Mouse (Mus musculus) left cerebral cortex, adult 18-20 months (tissue): Measurements from ENCODE around the gene Fam166a. TPM values are rescaled to one million over a fixed set of nuclear protein-coding genes. Genes with fewer than 3 reads are reported as not detected.

Experiments
- DNase-seq, 2 experiments: peaks; one replicate each; pipeline ENCODE4 v3.0.0; 2021 to 2022; ENCODE audit warnings: low spot score in 2 of 2, mixed read lengths in 1 of 2
- total RNA-seq, 2 experiments: library from RNA; stranded (reverse); gene quantifications; 2 replicates each; pipeline ENCODE4 v1.2.3; 2021

The Fam166a gene
- total RNA-seq, 2 experiments from 2014 or later: not detected

DNA sequence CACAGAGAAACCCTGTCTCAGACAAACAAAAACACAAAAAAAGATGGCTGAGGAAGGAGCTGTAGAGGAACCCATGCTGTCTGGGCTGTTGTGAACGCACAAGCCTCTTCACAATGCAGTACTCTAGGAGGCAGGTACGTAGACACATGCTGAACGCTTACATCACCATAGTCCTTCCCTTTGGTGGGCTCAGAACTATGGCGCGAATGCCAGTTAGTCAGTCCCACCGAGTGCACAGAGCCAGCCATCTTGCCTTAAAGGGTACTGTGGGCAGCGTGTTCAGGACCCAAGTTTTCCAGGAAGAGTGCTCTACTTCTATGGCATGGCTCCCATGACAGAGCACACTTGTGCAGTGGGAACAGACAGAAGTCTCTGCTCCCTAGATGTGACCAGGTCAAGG, 34.0 kb upstream of the Fam166a start:
- no peak for DNase-seq

DNA sequence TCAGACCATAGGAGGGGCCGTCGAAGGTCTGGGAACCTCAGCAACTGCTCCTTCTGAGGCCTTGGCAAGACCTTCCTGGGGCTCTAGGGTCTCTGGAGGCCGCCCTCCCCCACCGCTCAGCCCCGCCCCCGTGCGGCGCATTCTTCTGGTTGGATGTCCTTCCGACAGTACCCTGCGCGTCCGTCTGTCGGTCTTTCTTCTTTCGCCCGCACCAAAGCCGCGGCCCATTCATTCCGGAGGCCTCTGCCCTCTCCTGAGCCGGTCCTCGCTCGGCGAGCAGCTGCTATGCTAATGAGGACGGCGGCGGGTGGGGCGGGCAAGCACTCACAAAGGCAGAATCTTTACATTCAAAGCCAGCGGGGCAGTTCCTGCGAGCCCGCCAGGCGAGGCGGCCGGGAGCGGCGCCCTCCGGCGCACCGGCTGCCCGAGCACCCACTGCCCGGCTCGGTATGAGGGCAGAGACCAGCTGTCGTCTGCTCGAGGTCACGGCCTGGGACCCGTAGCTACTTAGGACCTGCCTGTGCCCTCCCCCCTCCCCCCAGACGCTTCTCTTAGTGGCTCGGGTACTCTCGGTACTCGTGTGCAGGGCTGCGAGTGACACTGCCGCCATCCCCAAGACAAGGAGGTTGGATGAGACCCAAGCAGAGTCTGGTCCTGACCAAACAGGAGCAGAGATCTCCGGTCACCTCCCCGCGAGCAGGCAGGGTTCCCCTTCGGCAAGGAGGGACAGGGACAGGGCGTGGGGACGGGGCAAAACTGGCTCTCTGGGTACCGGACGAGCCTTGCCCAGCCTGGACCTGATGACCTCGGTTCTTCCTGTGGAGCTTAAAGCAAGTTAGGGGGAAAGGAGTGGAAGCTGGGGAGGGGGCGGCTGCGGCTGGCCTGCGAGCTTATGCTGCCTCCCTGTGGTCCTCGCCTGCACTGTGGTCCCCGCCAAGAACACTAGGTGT, 32.6 kb upstream of the Fam166a start:
- peak in 1 of 2 experiments; percentile 31 for DNase-seq

DNA sequence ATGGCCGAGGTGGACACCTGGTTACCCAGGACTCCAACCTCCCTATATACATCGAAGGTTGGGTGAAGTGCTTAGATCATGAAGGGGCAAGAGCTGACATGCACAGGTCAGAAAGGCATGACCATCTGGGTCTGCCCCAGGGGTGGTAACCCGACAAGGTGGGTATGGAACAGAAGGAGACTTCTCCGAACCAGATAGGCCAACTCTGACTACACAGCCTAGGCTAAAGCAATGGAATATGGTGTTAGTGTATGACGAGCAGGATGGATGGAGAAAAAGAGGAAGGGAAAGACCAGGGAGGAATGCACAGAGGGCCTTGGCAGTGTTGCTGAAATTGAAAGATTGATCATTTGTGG, 32.0 kb upstream of the Fam166a start:
- no peak for DNase-seq

DNA sequence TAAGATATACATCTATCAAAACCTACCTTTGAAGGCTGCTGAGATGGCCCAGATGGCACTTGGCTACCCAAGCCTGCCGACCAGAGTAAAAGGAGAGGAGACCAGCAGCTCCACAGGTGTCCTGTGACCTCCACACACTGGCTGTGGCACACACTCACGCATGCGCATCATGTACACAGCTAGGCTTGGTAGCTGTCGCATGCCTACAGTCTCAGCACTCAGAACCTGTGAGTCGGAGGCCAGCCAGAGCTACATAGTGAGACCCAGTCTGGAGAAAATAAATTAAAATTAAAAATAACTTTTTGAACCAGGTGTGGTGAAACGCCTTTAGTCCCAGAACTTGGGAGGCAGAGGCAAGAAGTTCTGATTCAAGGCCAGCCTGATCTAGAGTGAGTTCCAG, 30.7 kb upstream of the Fam166a start:
- DNase-seq: no peak

DNA sequence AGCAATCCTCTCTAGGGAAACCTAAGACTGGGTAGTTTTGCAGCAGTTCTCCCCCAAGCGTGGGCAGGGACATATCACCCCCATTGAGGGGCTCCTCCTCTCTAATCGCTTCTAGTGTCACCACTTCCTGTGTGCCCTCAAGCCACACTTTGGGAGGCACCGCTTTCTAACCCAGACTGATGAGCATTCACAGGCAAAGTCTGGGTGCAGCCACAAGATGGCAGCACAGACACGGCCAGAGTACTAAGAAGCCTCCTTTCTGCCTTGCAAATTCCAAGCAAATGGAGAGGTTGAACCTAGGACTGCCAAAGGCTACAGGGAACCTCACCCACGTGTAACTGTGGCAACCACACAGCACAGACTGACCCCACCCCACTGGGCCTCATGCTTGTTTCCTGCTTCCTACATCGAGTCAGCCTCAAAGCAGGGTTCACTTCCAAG, 25.2 kb upstream of the Fam166a start:
- peak; percentile 76 to 77 for DNase-seq

DNA sequence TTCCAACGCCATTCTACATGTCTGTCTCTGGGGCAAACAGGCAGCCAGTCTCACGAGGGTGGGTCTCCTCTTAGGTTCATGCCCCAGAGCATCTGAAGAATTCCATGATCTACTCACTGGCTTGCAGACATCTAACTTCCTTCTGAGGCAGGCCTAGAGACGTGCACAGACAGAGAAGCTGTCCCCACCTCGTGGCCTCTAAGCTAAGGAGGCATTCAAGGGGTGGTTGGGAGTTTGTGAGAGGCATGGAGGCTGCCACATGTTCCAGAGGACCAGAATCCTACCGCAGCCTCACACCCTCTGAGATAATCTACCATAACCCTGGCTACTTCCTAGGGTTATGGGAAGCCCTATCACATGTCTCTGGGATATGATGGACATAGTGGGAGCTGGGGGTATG, 24.5 kb upstream of the Fam166a start:
- no peak for DNase-seq

DNA sequence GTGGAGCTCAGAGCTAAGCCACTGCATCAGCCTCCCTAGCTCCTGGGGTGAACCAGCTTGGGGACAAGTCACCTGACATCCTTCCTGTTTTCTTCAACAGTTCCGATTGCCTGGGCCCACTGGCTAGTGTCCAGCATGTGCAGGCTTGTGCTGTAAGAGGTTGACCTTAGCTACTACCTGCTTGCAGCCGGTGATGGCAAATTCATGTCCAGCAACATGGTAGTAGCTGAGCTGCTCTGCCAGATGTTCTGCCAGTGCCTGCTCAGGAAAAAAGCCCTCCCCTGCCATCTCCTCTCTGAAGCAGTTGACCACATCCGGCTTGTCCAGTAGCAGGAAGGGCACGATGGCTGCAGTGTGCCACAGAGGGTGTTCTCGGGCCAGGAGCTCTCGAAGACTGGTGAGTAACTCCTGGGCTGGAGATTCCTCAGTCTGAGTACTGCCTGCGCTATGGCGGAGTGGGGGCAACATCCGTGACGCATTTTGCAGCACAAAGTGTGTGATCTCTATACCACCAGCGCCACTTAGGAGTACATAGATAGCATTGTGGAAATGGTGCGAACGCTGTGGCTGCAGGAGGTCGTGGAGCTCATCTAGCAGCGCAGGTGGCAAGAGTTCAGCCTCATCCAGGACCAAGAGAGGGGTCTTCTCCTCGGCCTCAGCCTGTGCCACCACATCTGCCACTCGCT, 23.9 kb upstream of the Fam166a start:
- no peak for DNase-seq

DNA sequence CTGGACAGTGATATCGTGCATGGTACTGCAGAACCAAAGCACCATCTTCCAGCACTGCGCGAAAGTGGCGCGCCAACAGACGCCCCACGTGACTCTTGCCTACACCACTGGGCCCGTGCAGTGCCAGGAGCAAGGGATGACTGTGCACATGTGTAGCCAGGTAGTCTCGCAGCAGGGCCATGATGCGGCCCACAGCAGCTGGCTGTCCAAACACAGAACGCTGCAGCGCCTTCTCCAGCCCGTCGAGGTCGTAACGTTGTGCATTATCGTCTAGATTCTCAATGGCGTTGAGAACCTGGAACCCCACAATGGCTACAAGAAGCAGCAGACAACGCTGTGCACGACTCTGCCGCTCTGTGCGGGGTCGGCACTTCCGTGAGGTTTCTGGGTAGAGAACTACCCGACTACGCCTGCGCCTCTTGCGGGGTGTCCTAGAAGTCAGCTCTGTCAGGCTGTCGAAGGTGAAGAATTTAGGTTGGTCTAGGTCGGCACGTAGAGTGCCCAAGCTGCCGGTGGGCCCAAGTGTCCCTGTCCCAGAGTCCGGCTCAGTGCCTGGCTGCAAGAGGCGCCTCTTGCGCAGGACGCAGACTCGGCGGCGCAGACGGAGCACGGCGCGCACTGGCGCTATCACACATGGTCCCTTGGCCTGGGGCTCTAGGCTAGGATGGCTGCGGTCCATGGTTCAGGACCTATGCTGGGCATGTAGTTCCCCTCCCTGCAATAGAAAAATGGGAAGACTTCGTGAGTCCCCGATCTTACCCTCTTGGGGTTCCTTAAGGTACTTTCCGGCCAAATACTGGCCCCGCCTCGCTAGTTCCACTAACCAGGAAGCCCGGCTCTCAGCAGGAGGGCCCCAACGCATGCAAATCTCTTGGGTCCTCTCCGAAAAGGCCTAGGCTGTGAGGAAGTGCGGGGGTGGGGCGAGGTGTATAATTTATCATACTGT, 23.1 kb upstream of the Fam166a start:
- no peak for DNase-seq

DNA sequence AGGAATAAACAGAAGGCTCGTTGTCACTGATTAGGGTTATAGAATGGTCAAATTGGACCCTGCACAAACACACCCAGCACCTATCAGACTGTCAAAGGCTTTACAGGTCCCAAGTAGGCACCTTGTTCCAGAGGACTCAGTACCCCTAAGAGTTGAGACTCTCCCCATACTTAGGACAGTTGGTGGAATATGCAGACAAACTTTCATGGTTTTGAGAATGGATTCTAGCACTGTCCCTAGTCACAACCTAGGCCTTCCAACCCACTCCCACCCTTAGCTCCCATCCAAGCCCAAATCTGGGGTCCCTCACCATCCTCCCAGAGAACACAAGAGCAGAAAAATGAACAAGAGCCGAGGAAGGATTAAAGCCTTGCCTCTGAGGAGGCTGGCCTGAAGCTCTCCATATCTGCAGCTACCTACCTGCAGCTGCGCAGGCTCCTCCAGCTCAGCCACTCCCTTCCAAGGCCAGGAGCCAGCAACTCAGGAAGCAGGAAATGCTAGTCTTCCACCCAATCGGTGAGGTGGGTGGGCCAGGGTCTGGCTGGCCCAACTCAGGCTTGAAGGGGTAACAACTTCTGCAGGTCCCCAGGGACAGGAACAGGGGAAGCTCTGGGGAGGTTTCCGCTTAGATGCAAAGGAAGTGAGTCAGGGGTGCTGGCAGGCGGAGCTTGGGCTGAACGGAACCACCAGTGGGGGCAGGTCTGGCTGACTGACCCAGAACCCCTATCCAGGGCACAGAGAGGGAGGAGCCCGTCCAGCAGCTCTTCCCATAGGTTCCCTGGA, 22.2 kb upstream of the Fam166a start, which contains the start of gene Tor4a:
TSS of gene Tor4a (minus strand) at position 715 of the 783 bp plus-strand sequence.
- no peak for DNase-seq

DNA sequence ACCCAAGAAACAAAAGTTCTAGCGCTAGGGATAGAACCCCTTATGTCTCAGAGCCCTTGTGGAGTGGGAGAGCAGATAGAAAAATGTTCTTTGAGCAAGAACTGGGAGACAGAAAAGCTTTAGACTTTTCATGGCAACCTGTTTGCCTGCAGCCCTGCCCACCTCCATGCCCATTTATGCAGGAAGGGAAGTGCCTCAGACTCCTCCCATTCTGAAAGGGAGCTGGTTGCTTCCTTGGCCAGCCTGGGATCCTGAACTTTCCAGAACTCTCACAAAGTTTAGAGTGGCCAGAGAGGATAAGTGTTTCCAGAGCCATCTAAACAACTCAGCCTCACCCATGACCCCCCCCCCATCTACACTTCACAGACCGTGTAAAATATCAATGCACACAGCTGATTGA, 21.4 kb upstream of the Fam166a start:
- no peak for DNase-seq

DNA sequence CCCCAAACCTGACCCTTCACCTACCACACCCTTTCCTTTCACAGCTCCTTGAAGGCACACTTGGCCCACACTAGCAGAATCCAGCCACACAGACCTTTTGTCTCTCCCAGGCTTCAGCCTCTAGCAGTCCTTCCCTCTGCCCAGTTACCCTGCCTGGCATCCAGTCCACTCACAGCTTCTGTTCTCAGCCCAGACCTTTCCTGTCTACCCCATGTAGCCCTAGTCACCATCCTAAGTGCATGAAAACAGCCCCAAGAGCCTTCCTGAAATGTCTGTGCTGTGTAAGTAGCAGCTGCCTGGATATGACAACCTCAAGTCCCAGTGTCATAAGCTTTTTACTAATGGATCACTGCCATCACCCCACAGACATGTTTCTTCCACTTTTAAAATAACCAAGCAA, 20.6 kb upstream of the Fam166a start:
- no peak for DNase-seq

DNA sequence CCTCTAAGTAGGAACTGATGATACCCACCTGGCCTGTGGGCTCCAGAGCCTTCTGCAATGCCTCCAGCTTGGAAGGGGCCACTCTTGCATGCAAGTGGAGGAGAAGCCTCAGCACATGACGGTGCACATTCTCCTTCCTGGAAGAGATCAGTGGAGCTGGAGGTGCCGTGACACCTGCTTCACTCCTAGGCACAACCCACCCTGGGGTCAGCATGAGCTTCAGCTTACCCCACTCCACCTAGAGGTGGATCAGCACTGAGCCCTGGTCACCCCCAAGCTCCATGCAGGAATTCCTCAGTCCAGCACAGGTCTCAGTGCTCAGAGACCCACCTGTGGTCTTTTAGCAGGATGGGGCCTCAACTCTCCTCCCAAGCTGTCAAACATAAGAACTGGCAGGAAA, 17.9 kb upstream of the Fam166a start:
- no peak for DNase-seq

DNA sequence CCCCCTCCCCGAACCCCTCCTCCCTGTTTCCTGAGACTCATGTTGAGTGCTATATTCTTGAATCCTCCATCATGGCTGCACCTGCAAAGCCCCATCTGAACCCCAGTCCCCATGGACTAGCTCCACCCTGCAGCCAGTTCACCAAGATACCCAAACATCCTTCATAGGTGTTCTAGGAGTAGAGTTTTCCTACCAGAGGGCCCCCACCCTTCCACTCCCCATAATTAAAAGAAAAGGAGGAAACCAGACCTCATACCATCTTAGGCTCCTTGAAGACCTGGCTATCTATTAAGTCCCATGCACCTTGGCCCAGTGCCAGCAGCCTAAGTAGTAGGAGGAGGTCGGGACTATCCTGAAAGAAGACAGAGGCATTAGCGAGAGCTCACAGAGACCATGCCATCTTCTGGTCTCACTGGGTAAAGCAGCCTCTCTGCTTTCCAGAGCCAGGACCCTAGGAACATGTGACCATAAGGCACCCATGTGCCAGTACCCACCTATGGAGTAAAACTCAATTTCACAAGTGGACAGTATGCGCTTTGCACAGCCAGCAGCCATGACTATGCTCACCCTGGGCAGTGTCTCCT, 14.8 kb upstream of the Fam166a start:
- DNase-seq: no peak

DNA sequence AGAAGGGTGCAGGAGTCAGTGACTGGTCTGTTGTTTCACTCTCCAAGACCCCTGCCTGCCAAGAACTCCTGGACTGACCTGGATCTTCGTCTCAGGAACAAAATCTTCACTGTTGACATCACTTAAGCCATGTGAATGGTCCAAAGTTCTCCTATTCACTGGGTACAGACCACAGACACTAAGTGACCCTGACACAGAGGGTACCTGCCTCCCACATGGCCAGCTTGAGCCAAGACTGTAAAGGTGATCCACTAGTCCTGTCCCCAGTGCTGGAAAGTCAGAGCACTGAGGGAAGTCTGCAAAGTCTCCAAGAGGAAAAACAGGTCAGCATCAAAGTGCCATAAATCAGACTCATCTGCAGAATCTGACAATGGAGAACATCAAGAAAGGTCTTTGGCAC, 11.0 kb upstream of the Fam166a start:
- no peak for DNase-seq

DNA sequence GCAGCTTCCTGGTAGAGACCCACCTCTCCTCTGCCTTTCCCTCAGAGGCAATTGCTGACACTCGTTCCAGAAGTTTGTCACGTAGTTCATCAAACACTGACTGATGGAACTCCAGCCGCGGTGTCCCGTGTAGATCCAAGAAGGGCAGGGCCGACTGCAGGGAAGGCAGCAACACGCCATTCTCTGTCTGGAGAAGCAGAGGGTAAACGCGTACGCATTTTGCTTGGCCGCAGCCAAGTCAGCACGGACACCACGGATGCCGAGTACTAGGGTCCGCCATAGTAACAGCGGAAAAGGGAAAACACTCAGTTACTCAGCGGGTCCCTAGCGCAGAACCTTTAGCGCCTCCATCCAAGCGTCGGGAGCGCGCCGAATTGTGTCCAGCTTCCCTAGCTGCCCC, 7.9 kb upstream of the Fam166a start:
- peak in 1 of 2 experiments; percentile 26 for DNase-seq

DNA sequence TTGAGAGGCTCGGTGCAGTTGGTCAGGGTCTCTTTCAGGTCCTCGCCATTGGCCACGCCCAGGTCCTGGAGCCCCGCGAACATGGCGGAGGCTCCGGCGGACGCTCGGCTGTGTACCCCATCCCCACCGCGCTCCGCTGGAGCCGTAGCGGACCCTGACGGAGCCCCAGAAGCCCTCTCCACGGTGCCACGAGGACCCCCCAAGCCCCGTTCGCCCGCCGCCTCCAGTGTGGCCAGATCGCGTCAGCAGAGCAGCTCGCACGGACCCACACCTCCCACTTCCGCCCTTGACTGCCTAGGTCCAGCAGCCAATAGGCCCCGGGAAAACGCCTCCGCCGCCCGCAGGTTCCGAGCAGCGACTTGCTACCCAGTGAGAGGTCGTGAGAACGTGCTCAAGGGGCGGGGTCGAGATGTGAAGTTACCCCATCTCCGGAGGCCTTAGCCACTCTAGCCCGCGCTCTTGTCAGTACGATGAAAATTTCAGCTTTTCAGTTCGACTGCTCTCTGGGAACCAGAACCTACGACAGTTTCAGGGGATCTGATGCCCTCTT, 7.3 kb upstream of the Fam166a start, which contains the start of gene Nelfb:
TSS of gene Nelfb (minus strand) at position 369 of the 550 bp plus-strand sequence.
- DNase-seq: peak; percentile 76 to 88

DNA sequence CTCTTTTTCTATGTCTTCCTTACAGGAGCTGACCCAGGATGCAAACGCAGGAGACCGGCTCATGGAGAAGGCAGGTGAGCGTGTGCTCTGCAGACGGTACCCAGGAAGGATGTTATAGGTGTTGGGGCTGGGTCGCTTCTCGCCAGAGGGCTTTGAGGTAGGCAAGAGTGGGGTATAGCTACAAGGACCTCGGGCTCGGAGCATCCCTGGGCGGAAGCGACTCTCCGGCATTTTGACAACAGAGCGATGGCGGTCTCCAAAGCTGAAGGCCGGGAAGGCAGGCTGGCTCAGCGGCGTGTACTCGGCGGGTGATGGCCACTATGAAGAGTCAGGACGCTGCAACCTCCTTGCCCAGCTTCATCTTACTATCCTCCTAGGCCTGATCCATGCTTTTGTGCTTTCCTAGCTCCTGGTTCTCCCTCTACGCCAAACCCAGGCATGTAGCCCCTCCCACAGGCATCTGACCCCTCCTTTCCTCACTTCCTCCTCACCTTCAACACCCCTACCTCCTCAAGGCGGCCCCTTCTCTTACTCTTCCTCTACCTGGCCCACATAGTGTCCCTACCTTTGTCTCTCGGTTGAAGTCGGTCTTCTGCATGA, 5.2 kb upstream of the Fam166a start:
- no peak for DNase-seq

DNA sequence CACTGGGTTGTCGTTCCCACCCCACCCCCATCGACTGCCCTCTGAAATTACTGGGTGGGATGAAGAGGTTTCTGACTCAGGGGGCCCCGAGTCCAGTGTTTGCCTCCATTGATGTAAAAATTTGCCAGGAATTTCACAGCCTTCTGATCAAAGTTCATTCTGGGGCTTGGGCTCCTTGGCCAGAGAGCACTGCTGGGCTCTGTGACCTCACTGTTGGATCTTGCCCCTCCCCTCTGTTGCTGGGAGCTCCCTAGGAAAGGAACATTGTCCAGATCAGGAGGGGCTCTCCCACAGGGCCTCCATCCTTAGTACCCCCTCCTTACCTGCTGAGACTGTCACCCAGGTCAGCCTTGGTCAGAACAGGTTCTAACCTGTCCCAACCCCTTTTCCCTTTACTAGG, 4.1 kb upstream of the Fam166a start, which contains the start of gene Stpg3:
TSS of gene Stpg3 (minus strand) at position 194 of the 400 bp plus-strand sequence.
- DNase-seq: no peak

DNA sequence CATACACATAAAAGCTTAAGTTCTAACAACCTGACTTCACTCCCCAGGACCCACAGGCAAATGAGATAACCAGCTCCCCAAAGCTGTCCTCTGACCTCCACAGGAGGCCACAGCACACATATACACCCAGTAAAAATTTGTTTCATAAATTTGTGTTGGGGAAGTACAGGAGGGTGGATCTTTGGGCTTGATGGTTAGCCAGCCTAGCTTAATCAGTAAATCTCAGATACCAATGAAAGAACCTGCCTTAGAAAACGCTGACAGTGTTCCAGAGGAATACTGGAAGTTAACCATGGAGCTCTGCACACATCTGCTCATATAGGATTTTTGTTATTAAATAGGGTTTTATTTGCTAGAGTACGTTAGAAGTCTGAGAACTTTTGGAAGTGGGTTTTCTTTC, 879 bp upstream of the Fam166a start:
- no peak for DNase-seq
